Mouse (Mus musculus) yolk sac, embryonic 10.5 days (tissue): ENCODE data around the gene Vwa5b1.
A peak's percentile ranks its signal among the peaks of the same experiment; 100 is the strongest.

ENCODE experiments used
- DNase-seq: peaks from one replicate; pipeline ENCODE4 v3.0.0-alpha.2; 2017; ENCODE audit warnings: low spot score

Vwa5b1 gene

DNA sequence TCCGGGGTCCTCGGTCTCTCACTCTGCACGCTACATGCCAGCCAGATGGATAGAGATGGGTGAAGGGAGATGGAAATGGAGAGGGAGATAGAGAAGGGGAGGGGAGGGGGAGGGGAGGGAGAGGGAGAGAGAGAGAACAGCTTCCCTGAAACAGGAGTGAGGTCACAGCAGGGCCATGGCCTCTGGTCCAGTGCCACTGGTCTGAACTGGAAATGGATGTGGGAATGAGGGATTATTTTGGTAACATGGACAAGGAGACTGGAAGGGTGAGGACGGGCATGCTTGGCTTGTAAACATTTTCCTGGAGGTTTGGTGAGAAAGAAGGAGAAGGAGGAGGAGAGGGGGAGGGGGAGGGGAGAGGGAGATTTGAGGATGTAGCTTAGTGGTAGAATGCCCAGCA is 59.0 kb downstream of the Vwa5b1 start:
- no peak for DNase-seq

DNA sequence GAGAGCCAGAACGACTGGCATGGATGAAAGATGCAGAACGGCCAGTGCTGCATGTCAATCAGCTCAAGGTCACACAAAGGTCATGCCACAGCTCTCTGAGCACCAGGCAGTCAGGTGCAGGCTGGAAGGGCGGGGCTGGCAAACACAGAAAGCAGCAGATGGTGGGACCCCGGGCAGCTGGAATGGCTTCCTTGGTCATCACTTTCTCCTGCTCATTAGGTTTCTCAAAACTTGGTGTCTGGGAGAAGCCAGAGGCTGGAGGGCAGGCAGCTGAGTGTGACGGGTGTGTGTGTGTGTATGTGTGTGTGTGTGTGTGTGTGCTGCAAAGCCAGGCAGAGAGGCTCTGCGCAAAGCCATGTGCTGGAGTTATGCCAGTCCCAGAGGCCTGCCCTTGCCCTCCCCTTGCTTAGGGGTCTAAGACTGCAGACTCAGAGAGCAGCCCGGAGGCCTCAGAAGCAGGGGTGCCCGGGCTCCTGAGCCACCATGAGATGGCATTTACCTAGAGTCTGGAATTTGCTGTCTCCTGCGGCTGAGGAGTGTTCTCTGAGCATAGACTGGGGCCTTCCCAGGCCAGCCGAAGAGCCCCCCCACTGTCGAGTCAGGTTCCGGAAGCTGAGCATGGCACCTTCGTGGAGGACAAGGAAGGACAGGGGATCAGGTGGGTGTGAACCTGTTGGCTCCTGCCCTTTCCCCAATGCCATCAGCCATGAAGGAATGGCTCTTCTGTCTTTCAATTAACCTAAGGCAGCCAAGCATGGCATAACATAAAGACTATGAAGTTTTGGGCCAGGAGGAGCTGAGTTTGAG is 60.7 kb downstream of the Vwa5b1 start:
- DNase-seq = no peak

DNA sequence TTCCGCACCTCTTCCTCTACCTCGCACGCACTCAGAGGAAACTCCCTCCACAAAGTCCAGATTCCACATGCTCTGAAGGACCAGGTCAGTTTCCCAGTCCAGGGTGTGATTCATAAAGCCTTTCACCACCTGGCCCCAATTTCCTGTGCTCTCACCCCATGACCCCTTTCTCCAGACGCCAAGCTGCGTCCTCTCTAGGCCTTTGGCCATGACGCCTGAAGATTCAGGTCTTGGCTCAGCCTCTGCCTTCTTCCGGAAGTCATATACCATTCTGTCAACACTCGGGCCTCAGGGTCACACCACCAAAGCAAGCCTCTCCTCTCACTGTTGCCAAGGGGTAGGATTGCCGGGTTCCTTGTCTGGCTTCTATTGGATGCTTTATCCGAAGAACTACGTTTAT is 65.8 kb downstream of the Vwa5b1 start:
- DNase-seq = peak; percentile 42

DNA sequence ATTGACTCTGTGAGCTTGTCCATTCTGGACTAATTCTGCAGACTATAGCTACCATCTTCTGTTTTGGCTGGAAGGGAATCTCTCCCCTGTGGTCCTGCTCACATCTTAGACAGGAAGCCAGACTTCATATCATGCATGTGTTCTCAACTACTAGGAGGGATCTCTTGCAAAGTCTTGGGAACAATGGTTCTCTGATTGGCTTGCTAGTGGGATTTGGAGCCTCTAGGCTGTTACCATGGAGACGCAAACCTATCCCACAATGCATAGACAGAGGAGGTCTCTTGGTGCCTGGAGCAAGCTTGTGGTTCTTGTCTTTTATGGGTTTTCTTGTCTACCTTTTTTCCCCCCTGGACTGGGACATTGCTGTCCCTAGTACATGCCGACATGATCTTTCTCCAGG is 67.4 kb downstream of the Vwa5b1 start:
- DNase-seq = no peak

DNA sequence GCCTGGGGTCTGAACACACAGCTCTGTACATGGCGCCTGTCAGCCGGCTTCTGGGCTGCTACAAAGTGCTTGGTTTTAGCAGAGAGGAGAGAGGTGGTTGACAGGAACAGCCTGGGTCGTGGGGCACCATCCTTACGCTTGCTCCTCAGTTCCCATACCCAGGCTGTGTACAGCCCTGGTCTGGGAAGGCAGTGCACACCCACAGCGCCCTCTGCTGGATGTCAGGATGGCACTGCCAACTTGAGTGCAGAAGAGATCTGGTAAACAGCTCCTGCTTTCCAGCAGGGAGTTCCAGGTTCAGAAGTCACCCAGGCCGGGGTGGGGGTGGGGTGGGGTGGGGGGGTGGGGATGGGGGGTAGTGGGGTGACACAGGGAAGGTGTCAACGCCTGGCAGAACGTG is 73.7 kb downstream of the Vwa5b1 start:
- peak; percentile 35 for DNase-seq

DNA sequence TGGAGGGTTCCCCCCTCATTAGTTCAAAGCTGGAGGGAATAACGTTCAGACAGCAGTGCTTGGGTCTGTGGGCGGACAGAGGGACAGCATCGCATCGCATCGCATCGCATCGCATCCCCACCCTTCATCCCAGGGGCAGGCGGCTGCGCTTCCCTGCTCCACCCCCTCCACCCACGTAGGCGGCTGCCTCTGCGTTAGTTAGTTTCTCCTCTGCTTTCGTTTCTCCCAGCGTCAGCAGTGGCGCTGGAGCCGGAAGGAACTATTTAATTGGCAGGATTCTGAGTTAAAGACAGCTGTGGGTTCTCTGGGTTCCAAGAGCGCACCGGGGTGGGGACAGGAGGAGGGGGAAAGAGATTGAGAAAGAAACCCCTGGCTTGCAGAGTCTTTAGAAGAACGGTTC is 80.2 kb downstream of the Vwa5b1 start:
- DNase-seq = no peak

DNA sequence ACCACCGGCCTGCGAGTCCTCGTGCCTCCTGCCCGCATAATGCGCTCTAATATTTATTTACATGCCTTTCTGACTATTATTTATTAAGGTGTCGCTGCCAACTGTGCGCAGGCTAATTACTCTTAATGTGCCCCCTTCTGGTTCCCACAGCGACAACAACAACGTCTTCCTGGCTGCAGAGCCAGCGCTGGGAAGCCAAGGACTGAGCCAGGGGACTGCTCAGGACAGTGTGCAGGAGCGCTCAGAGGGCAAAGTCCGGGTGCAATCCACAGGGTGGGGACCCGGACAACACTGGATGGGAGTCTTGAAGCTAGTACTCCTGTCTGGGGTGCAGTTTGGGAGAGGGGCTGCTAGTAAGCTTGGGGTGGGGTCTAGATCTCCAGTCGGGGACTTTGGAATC is 80.8 kb downstream of the Vwa5b1 start:
- no peak for DNase-seq

DNA sequence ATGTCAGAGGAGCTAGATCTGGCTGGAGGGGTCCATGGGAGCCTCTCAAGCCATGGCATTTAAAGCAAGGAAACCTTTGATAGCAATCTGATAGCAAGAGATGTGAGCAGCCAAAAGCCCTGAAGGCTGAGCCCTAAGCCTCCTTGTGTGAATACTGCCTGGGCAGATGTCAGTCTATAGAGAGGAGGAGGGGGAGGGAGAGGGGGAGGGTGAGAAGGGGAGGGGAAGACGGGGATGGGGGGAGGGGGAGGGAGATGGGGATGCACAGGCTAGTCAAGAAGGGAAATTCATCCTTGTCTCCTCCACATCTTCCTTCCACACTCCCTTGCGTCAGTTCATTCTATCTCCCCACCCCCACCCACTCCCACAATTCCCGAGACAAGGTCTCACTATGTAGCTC is 81.4 kb downstream of the Vwa5b1 start:
- DNase-seq = no peak

DNA sequence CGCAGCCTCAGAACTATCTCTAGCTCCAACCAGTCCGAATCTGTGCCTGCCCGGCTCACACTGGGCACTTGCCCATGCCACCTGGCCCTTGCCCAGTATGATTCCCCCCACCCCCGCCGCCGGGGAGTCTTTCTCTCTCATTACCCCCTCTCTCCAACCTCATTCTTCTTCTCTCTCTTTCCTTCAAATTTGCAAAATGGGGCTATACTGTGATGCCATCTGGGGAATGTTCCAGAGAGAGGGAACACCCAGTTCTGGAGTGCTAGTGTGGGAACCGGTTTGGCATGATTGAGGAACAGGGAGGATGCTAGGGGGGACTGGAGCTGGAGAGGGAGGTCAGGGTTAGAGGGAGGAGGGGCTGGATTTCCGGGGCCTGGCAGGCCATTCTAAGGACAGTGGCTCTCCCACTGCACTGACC is 82.2 kb downstream of the Vwa5b1 start:
- no peak for DNase-seq

DNA sequence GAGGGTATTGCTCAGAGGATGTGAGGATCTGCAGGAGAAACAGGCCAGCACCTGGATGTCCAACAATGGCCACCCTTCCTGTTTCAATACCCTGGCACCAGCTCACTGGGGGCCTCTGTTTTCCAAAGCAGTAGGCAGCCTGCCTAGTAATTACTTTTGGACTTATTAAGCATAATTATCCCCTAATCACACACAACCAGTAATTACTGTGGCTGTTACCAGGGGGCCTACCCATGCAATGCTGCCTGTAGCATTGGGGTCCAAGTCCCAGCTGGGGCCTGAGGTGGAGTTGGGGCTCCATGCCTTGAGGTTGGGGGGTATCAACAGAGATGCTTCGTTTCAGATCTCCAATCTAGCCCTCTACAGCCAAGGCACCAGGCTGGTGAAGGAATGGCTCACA is 82.6 kb downstream of the Vwa5b1 start:
- no peak for DNase-seq

DNA sequence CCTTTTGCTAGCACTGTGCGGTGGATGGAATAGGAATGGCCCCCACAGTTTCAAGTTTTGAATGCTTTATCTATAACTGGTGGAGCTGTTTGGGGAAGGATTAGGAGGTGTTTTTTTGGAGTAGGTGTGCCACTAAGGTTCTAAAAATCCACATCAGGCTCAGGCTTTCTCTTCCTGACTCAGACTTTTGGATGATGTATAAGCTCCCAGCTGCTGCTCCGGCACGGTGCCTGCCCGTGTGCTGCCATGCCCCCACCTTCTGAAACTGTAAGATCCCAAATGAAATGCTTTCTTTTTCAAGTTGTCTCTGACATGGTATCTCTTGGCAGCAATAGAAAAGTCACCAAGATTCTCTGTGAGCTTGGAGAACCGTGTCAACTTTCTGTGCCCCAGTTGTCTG is 84.1 kb downstream of the Vwa5b1 start:
- DNase-seq = no peak

DNA sequence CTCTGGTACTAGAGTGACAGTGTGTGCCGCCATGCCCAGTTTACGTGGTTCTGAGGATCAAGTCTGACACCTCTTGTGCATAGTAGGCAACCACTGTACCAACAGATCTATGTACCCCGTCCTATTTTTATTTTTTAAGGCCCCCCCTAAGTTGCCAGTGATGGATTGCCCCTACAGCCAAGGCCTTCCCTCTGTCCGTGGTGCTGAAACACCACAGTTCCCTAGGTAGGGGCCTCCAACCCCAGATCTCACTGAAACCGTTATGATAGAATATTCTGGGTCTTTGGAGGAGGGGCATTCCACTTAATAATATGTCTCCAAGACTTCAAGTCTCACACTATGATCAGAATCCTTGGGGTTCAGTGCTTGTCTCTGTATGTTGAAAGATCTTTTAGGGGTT is 85.1 kb downstream of the Vwa5b1 start:
- DNase-seq = no peak

DNA sequence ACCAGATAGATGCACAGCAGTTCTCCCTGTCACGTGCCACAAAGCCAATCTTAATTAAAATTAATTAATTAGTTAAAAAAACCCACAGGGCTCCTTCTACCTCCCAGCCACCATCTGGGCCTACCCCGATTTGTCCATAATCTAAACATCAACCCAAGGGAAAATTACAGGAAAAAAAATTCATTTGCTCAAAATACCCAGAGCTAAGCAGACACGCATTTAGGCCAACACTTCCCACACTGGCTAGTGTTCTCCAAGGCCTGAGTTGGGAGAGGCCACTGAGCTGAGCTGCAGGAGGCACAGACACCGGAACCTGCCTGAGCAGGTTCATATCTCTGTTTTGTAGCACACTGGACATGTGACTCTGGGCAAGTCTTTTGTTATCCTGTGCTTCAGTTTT is 86.7 kb downstream of the Vwa5b1 start:
- no peak for DNase-seq

DNA sequence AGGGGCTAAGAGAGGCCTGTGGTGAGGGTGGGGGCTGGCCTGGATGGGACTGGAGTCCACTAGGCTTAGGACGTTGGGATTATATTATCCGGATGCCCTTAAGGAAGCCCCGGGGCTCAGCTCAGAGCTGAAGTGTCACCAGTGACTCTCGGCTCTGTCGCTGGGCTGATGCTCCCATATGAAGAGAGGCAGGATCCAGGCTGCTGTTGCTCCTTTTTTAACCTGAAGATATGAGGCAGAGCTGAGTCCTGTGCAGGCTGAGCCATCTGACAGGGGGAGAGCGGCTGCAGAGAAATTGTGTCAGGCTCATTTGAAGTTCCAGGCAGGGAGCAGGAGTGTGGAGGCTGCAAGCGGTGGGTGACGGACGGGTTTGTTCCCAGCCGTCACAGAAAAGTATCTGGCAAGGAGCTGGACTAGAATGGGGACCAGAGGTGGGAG is 87.5 kb downstream of the Vwa5b1 start:
- no peak for DNase-seq

DNA sequence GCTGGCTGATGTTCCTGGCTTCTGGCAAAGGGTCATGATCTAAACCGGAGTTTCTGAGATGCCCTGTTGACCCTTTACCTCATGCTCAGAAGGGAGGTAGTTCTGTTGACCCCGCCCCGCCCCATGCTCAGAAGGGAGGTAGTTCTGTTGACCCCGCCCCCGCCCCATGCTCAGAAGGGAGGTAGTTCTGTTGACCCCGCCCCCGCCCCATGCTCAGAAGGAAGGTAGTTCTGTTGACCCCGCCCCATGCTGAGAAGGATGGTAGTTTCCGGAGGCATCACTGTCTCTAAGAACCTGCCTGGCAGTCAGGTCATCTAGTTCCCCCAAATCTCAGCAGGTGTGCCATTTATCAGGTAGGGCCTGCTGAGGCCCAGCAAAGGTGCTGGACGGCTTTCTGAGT is 88.1 kb downstream of the Vwa5b1 start:
- no peak for DNase-seq

DNA sequence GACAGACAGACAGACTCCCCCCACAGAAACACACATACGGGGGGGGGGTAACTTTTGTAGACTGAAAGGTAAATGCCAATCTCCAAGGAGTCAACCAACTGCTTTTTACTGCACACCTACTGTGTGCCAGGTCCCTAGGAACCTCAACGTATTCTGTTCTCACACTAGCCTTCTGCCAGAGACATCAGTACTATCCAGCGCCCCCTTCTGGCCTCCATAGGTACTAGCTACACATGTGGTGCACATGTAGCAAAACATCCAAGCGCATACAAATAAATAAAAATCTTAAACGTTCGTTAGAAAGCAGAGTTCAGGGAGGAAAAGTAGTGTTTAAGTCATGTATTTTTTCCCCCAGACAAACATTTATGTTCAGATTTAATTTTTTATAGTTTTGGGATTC is 88.6 kb downstream of the Vwa5b1 start:
- no peak for DNase-seq

DNA sequence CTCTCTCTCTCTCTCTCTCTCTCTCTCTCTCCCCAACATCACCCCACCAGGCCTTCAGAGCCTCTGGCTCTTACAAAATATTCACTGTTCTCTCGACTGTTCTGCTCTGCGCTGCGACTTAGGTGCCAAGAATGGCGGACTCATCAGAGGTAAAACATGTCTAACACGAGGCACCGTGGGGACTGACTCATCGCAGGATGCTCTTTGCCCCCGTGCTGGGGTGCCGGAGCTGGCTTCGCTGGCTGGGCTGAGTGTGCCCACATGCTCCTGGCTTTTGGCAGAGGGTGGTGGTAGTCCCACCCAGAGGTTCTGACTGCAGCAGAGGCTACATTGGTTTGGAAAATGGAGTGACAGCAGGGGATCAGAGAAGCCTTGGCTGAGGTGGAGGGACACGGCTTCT is 89.4 kb downstream of the Vwa5b1 start:
- DNase-seq = no peak

DNA sequence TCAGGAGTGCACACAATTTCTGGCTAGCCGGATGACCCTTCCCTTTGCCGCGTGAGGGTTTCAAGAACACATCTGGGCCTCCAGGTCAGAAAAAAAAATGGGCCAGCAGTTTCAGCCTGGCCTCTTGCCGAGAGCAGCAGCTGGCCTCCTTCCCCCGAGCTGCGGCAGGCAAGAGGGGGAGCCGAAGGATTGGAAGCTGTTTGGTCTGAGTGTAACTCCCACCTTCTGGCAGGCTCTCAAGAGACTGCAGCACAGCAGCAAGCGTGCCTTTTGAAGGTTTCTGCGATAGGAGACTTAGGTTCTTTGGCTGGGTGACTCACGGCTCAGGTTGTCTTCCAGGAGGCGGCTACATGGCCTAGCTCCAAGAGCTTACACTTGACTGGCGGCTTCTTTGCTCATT is 92.5 kb downstream of the Vwa5b1 start:
- no peak for DNase-seq

DNA sequence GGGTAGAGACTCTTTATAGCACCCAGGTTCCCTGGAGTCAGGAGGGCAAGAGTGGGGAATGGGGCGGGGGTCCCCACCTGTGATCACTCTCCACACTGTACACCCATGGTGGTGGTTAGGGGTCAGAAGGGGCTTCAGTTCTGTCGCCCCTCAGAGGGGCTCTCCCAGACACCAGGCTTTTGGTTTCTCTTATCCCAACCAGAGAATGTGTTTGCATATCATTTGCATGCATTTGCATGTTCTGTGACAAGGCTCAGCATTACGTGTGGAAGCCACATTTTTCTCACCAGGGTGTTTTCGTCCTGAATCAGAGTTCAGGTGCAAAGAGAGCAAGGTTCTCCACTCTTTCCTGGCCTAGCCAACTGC is 97.6 kb downstream of the Vwa5b1 start:
- DNase-seq = no peak

DNA sequence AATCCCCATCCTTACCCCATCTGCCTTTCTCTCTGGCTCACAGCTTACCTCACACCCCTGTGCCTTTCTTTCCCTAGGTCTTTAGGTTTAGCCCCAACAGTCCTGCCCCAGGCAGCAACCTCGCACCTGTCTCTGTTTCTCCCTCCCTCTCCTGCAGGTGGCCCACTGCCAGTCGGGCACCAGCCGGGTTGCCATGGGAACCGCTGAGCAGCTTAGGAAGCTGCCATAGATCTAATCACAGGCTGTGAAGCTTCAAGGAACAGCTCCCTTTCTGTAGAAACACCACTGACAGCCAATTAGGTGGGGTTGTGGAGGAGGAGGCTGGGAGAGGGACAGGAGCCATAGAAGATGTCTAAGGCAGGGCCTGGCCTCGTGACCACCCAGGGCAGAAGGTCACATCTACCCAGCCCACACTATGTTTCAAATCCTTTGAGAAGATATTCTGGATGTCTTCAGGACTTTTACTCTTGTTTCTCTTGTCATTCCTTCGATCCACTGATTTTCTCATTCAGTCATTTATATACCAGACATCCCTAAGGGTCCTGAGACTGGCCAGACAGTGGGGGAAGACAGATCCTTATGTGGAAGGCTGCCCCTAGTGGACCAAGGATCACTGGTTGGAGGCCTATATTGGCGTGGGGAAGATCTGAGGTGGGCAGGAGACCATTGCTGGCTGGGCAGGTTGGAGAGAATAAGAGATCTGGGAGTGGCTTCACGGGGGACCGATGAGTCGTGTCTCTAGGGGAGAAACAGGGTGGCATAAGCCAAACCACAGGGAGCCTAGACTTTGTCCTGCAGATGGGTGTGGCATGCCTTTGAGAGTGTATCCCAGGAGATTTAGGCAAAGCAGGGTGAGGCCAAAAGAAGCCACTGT is 98.2 kb downstream of the Vwa5b1 start:
- DNase-seq = no peak

DNA sequence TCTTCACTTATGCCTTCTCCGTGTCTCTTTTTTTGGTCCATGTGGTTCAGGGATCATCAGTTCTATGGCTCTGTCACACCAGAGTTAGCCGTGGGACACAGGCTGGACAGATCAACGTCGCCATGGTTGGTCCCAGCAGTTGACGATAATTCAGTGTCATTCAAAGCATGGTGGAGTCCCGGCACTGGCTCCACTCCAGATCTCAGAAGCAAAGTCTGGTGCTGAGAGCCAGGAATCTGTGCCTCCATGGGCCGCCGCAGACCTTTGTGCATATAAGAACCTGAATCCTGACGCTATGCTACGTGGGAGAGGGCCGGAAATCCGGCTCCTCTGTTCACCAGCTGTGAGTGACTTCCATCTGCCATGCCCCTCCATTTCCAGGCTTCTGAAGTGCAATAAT is 100.1 kb downstream of the Vwa5b1 start:
- no peak for DNase-seq

DNA sequence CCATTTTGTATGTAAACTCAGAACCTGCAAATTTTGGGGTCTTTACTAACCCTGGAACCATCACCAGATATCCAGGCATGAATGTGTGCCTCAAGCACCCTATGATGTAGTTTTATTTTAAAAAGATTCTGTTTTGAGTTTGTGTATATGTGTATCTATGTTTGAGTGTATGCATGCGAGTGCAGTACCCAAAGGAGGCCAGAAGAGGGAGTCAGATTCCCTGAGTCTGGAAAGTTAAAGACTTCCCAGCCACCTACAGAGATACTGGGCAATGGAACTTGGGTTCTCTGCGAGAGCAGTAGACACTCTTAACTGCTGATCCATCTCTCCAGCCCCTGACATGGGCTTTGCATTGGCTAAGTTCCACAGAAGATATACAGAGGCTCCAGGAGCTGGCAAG is 101.8 kb downstream of the Vwa5b1 start:
- DNase-seq = no peak

DNA sequence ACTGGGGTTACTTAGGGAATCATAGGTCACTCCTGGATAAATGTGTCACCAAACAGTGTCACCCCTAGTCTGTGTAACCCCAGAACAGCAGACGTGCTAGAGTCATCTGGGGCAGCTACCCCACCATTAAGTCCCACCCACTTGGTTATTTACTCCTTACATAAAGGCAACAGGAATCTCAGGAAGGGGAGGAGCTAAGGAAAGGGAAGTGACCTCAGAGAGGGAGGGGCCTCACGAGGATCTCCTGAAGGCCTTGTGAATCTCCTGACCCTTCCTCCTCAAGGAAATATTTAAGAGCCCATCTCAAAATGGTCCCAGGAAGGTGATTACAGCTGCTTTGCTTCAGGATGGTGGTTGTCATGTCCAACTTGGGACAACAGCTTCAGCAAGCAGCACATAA is 103.9 kb downstream of the Vwa5b1 start:
- DNase-seq = no peak

DNA sequence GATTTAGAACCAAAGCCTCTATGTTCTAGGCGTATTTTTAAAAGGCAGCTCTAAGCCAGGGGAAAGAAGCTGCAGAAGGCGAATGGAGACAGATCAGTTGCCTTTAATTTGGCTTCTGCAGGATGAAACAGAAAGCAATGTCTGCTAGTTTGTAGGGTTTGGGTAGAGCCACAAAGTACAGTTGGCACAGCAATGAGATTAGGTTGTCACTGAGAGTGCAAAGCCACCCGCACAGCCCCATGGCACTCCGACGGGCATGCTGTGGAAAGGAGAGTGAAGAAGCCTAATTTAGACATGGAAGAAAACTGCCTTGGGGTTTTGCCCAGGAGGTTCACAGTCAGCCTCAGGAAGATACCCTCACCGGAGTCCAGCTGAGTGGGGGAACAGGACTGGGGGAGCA is 105.7 kb downstream of the Vwa5b1 start:
- no peak for DNase-seq
